Mouse (Mus musculus) liver, adult 2 months (tissue): ENCODE measurements around the gene Tmem108.

Experiments
- CTCF ChIP-seq: fragments of 200-500 bp; IDR thresholded peaks from 2 replicates; pipeline ENCODE4 v1.5.1; 2011; ENCODE audit warnings: low read depth, low read length, control low read depth
- POLR2A ChIP-seq: fragments of 200-500 bp; IDR thresholded peaks from 2 replicates; pipeline ENCODE4 v1.6.1; 2011; ENCODE audit warnings: low read length, control low read depth; ENCODE audit not compliant: insufficient read depth; ENCODE audit errors: extremely low read depth

GRCm38 (mm10) chr9:103678531-103679060 is 83.0 kb downstream of the Tmem108 start:
- TF ChIP-seq POLR2A (no peak), CTCF (no peak)
